Mouse (Mus musculus): ENCODE data around the gene Hapln2.

DNA sequence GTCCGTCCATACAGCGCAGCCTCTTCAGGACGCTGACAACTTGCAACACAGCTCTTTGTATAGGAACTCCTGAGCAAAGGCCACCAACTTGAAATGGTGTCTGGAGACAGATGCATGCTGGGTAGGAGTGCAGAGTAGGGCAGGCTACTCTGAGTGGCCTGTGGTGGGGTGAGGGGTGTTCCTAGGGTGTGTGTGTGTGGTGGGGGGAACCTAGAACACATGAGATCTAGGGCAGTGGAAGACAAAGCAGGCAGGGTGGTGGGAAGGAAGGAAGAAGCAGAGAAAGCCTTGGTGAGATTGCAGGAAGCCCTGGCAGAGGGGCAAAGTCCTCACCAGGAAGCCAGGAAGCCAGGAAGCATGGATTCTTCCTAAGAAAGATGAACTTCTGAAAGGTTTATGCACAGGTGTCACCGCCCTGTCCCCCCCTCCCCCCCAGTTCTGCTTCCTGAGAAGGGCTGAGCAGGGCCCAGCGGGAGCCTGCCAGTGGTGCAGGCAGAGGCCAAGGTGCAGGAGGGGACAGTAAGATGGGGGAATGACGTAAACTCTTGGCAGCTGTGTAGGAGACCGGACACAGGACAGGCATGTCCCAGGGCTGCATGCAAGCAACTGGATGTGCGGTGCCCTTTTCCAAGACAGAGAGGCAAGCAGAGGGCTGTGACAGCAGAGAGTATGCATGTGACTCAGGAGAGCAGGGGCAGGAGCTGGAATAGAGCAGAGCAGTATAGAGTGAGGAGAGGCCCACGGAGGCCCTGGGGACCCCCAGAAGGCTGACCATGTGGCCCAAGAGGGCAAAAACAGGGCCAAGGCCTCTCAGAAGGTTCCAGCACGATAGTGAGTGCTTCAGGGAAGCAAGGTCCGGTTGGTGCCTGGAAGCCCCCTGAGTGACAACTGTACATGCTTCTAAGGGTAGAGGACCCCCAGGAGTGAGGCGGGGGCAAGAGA is 45.2 kb downstream of the Hapln2 start:
- no peak for TF ChIP-seq CTCF (IDR thresholded peaks at IDR 0.05; ENCODE audit: low read depth)
- TF ChIP-seq EP300 (IDR thresholded peaks at IDR 0.05; ENCODE audit: low read depth), result no peak
